Mouse (Mus musculus) thymus, adult 18-20 months (tissue): Measurements from ENCODE around the gene Fstl4.
A peak's percentile ranks its signal among the peaks of the same experiment; 100 is the strongest.

Source experiments
- DNase-seq, 2 experiments: peaks; one replicate each; pipeline ENCODE4 v3.0.0; 2022; ENCODE audit warnings: mixed read lengths in 2 of 2

Gene Fstl4

GRCm38 (mm10) chr11:53096871-53097270 is 332.4 kb downstream of the Fstl4 start:
- DNase-seq: no peak

- DNase-seq: no peak
These were observed 332.9 kb downstream of the Fstl4 start for GRCm38 (mm10) chr11:53097331-53097730.

GRCm38 (mm10) chr11:53097870-53098269 is 333.4 kb downstream of the Fstl4 start:
- DNase-seq: no peak

- DNase-seq: no peak
These were observed 334.4 kb downstream of the Fstl4 start for GRCm38 (mm10) chr11:53098780-53099198.

GRCm38 (mm10) chr11:53099322-53099721 is 334.9 kb downstream of the Fstl4 start:
- no peak for DNase-seq

GRCm38 (mm10) chr11:53101732-53102131 is 337.3 kb downstream of the Fstl4 start:
- DNase-seq: no peak

- no peak for DNase-seq
These were observed 339.3 kb downstream of the Fstl4 start for GRCm38 (mm10) chr11:53103601-53104325.

GRCm38 (mm10) chr11:53107706-53108105 is 343.3 kb downstream of the Fstl4 start:
- no peak for DNase-seq

GRCm38 (mm10) chr11:53108798-53109197 is 344.4 kb downstream of the Fstl4 start:
- DNase-seq: no peak

GRCm38 (mm10) chr11:53109701-53110467 is 345.4 kb downstream of the Fstl4 start:
- DNase-seq: no peak

- DNase-seq: no peak
These were observed 351.3 kb downstream of the Fstl4 start for GRCm38 (mm10) chr11:53115711-53116110.

- peak in 1 of 2 experiments; percentile 34 for DNase-seq
These were observed 351.9 kb downstream of the Fstl4 start for GRCm38 (mm10) chr11:53116356-53116755.

GRCm38 (mm10) chr11:53118226-53118965 is 354.0 kb downstream of the Fstl4 start:
- DNase-seq: no peak

GRCm38 (mm10) chr11:53119966-53120365 is 355.5 kb downstream of the Fstl4 start:
- DNase-seq: no peak

- DNase-seq: no peak
These were observed 356.8 kb downstream of the Fstl4 start for GRCm38 (mm10) chr11:53121208-53121607.

- no peak for DNase-seq
These were observed 360.4 kb downstream of the Fstl4 start for GRCm38 (mm10) chr11:53124799-53125198.

GRCm38 (mm10) chr11:53126660-53127059 is 362.2 kb downstream of the Fstl4 start:
- no peak for DNase-seq

- peak; percentile 44 to 70 for DNase-seq
These were observed 364.2 kb downstream of the Fstl4 start for GRCm38 (mm10) chr11:53128661-53129060.

GRCm38 (mm10) chr11:53132406-53133035 is 368.1 kb downstream of the Fstl4 start:
- DNase-seq: peak; percentile 64 to 72

- DNase-seq: no peak
These were observed 371.9 kb downstream of the Fstl4 start for GRCm38 (mm10) chr11:53136371-53136770.

- DNase-seq: no peak
These were observed 372.9 kb downstream of the Fstl4 start for GRCm38 (mm10) chr11:53137381-53137780.

GRCm38 (mm10) chr11:53138212-53138611 is 373.8 kb downstream of the Fstl4 start:
- DNase-seq: no peak

- peak; percentile 20 to 23 for DNase-seq
These were observed 375.2 kb downstream of the Fstl4 start for GRCm38 (mm10) chr11:53139666-53140065.
